Mouse (Mus musculus): ENCODE results near the gene Gm6525. TPM values are rescaled to one million over a fixed set of nuclear protein-coding genes. Genes with fewer than 3 reads are reported as not detected.

Gene Gm6525
- polyA plus RNA-seq, 1 experiment: not detected

DNA sequence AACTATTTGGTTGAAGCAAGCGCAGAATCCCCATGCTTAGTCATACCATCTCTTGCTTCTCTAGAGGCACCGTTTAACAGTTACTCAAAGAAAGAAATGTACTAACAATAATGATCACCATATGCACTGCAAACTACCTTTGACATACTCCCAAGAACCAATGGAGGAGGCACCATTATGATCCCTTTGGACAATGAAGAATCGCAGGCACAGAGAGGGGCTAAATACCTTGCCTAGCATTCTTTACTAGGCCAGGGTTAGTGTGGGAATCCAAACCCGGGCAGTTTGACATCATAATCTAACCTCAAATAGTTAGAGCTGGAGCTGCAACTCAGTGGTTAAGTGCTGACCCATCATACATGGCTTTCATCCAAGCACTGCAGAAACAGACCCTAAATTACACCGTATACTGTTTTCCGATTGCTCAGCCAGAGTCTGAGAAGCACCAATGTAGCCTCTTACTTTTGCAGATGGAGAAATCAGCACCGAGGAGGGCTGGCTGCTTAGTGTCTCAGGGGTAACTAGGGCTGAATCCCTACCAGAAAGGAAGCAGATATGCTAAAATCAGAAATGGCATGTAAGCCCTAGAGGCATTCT, 35.1 kb downstream of the Gm6525 start:
- no peak for TF ChIP-seq POLR2A (IDR thresholded peaks at IDR 0.05; ENCODE audit: insufficient read depth, low read length)
- H3K4me1 ChIP-seq (ENCODE audit: control insufficient read depth, insufficient read depth, low read length): peaks cover 2% of the 10 kb centered on the region
- no peak overlapping the region for H3K27ac ChIP-seq (ENCODE audit: insufficient read depth, low read length)
- H3K9me3 ChIP-seq (replicated peaks; ENCODE audit: control insufficient read depth, insufficient read depth, low read length, poor library complexity, severe bottlenecking): no peaks in the 10 kb centered on the region
- H3K27me3 ChIP-seq (ENCODE audit: control insufficient read depth, insufficient read depth, low read length, poor library complexity, severe bottlenecking): no peaks in the 10 kb centered on the region
- no peak overlapping the region for H3K4me3 ChIP-seq (ENCODE audit: low read depth, low read length)
- H3K36me3 ChIP-seq (ENCODE audit: control insufficient read depth, insufficient read depth, low read length, poor library complexity, severe bottlenecking): no peaks in the 10 kb centered on the region
- no peak overlapping the region for H3K9ac ChIP-seq (ENCODE audit: low read depth, poor library complexity, severe bottlenecking)

DNA sequence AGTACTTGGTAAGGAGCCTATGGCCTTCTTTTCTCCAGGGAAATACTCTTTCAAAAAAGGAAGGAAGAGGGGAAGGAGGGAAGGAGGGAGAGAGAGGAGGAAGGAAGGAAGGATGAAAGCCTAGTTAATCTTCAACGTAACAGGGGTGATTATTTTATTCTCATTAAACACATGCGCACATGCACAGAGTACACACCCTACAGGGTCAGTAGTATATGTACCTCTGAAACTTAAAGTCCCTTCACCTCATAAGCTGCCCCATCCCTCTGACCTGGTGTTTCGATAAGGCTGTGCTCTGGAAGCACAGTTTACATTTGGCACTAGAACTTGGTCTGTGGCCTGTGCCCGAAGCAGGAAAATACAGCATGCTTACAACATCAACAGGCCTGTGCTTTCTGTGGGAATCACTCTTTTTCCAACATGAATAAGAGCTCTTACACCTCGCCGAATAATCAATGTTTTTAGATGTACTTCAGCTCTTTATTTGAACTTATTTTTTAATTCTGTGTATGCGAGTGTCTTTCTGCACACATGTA, 37.5 kb downstream of the Gm6525 start:
- Histone ChIP-seq H3K4me1 (ENCODE audit: control insufficient read depth, insufficient read depth, low read length) (peaks cover 2% of the 10 kb centered on the region), H3K27me3 (ENCODE audit: control insufficient read depth, insufficient read depth, low read length, poor library complexity, severe bottlenecking) (no peaks in the 10 kb centered on the region), H3K36me3 (ENCODE audit: control insufficient read depth, insufficient read depth, low read length, poor library complexity, severe bottlenecking) (no peaks in the 10 kb centered on the region), H3K4me3 (ENCODE audit: low read depth, low read length) (no peak overlapping the region), H3K27ac (ENCODE audit: insufficient read depth, low read length) (no peak overlapping the region), H3K9ac (ENCODE audit: low read depth, poor library complexity, severe bottlenecking) (no peak overlapping the region), H3K9me3 (replicated peaks; ENCODE audit: control insufficient read depth, insufficient read depth, low read length, poor library complexity, severe bottlenecking) (peaks cover 3% of the 10 kb centered on the region)
- TF ChIP-seq EP300 (IDR thresholded peaks at IDR 0.05; ENCODE audit: insufficient read depth, low read depth, low read length): no peak

DNA sequence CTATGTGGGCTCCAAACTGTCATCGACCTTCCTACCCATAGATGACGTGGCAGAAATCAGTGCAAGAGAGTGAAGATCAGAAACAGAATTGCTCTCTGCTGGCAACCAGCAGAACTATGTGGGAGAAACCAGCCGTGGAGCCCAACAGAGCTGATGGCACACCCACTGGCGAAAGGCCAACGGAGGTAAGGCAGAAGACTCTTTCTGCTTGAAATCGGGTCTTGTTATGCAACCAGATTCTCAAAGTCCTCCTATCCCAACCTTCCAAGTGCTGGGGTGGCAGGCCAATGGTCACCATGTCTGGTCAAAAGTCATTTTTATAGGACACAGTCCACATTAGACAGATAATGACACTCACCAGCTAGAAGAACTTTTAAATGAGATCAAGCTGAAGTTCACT, 40.6 kb downstream of the Gm6525 start:
- no peaks in the 10 kb centered on the region for H3K36me3 ChIP-seq (ENCODE audit: control insufficient read depth, insufficient read depth, low read length, poor library complexity, severe bottlenecking)

DNA sequence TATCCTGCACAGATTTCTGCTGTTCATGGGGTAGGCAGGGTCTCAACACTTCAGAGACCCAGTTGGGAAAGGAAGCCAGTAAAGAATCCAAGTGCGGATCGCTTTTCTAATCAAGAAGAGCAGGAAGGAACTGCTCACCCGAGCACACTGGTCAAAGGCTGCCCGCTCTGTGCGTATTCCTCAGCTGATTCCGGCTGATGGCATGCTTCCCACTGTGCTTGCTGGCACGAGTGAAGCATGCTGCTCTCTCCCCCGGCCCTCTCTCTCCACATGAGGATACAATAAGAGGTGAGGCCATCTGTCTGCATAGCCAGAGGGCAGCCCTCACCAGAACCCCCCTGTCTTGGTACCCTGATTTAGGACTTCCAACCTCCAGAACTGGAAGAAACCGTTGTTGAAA, 41.3 kb downstream of the Gm6525 start:
- Histone ChIP-seq H3K9me3 (replicated peaks; ENCODE audit: control insufficient read depth, insufficient read depth, low read length, poor library complexity, severe bottlenecking) (peaks cover 3% of the 10 kb centered on the region), H3K9ac (ENCODE audit: low read depth, poor library complexity, severe bottlenecking) (no peak overlapping the region), H3K36me3 (ENCODE audit: control insufficient read depth, insufficient read depth, low read length, poor library complexity, severe bottlenecking) (no peaks in the 10 kb centered on the region), H3K4me1 (ENCODE audit: control insufficient read depth, insufficient read depth, low read length) (peaks cover 3% of the 10 kb centered on the region), H3K4me3 (ENCODE audit: low read depth, low read length) (no peak overlapping the region), H3K27me3 (ENCODE audit: control insufficient read depth, insufficient read depth, low read length, poor library complexity, severe bottlenecking) (no peaks in the 10 kb centered on the region), H3K27ac (ENCODE audit: insufficient read depth, low read length) (no peak overlapping the region)
- TF ChIP-seq POLR2A (IDR thresholded peaks at IDR 0.05; ENCODE audit: insufficient read depth, low read length): no peak
- TF ChIP-seq CTCF (IDR thresholded peaks at IDR 0.05; ENCODE audit: low read depth, low read length): no peak

More for the DNA sequence above, 40.6 kb downstream of the Gm6525 start:
- no peak overlapping the region for H3K9ac ChIP-seq (ENCODE audit: low read depth, poor library complexity, severe bottlenecking)
- no peak overlapping the region for H3K4me3 ChIP-seq (ENCODE audit: low read depth, low read length)
- peaks cover 3% of the 10 kb centered on the region for H3K4me1 ChIP-seq (ENCODE audit: control insufficient read depth, insufficient read depth, low read length)
- H3K27me3 ChIP-seq (ENCODE audit: control insufficient read depth, insufficient read depth, low read length, poor library complexity, severe bottlenecking): no peaks in the 10 kb centered on the region
- no peak for TF ChIP-seq POLR2A (IDR thresholded peaks at IDR 0.05; ENCODE audit: insufficient read depth, low read length)
- TF ChIP-seq CTCF (IDR thresholded peaks at IDR 0.05; ENCODE audit: low read depth, low read length): no peak
- no peak for TF ChIP-seq EP300 (IDR thresholded peaks at IDR 0.05; ENCODE audit: insufficient read depth, low read depth, low read length)
- peaks cover 3% of the 10 kb centered on the region for H3K9me3 ChIP-seq (replicated peaks; ENCODE audit: control insufficient read depth, insufficient read depth, low read length, poor library complexity, severe bottlenecking)
- H3K27ac ChIP-seq (ENCODE audit: insufficient read depth, low read length): no peak overlapping the region

DNA sequence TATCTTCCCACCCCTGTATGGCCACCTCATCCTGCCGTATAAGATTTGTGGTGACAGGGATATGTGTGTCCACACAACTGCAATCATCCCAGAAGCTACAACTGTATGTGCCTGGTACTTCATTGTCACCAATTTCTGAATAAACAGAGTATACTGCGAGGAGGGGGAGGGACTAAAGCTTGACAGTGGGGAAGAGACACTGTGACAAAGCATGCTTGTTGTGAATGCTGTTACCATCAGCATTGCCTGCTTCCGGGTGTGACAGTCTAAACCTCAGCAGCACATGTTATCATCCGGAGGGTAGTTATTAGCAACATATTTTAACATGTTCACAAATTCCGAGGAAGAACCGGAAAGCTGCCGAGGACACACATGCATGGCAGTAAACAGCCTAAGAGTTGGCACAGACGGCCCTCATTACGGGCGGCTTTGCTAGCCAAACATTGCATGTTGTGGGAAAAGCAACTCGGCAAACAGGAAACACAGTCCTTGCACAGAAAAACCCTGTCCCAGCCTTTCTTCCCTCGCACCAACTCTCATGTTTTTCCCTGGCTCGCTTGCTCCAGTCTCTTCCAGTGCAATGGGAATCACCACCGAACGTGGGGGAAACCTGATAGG, 41.9 kb downstream of the Gm6525 start:
- Histone ChIP-seq H3K27ac (ENCODE audit: insufficient read depth, low read length) (no peak overlapping the region), H3K9ac (ENCODE audit: low read depth, poor library complexity, severe bottlenecking) (no peak overlapping the region), H3K27me3 (ENCODE audit: control insufficient read depth, insufficient read depth, low read length, poor library complexity, severe bottlenecking) (no peaks in the 10 kb centered on the region), H3K9me3 (replicated peaks; ENCODE audit: control insufficient read depth, insufficient read depth, low read length, poor library complexity, severe bottlenecking) (peaks cover 3% of the 10 kb centered on the region), H3K36me3 (ENCODE audit: control insufficient read depth, insufficient read depth, low read length, poor library complexity, severe bottlenecking) (no peaks in the 10 kb centered on the region), H3K4me3 (ENCODE audit: low read depth, low read length) (no peak overlapping the region), H3K4me1 (ENCODE audit: control insufficient read depth, insufficient read depth, low read length) (peaks cover 3% of the 10 kb centered on the region)
- TF ChIP-seq CTCF (IDR thresholded peaks at IDR 0.05; ENCODE audit: low read depth, low read length) (no peak), POLR2A (IDR thresholded peaks at IDR 0.05; ENCODE audit: insufficient read depth, low read length) (no peak), EP300 (IDR thresholded peaks at IDR 0.05; ENCODE audit: insufficient read depth, low read depth, low read length) (no peak)

DNA sequence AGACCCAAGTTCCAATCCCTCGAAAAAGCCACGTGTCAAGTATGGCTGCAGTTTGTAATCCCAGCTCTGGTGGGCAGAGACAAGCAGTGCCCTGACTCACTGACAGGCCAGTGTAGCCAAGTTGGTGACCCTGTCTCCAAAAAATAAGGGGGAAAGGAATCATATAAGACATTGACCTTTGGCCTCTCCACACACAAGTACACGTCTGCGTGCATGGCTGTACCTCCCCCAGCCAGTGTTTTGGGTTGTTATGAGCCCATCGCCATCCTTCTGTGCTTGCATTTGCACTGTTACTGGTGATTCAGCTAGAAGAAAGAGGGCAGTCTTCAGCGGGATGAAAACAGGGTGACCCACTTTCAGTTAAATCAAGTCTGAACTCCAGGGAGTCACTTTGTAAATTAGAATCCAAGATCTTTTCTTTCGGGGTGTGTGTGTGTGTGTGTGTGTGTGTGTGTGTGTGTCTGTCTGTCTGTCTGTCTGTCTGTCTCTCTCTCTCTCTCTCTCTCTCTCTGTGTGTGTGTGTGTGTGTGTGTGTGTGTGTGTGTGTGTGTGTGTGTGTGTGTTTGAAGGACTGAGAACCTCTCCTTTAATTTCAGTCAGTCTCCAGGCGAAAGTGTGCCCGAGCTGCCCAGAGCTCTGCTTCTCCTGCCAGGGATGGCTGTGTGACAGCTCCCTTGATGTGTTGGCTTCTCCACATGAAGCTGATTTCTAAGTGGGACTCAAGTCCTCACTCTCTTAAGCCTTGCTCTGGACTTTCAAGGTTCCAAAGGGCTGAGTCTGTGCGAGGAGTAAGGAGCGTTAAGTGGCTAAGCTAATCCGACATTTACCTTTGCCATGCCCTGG, 43.4 kb downstream of the Gm6525 start:
- H3K36me3 ChIP-seq (ENCODE audit: control insufficient read depth, insufficient read depth, low read length, poor library complexity, severe bottlenecking): no peaks in the 10 kb centered on the region
- TF ChIP-seq CTCF (IDR thresholded peaks at IDR 0.05; ENCODE audit: low read depth, low read length): no peak
- TF ChIP-seq POLR2A (IDR thresholded peaks at IDR 0.05; ENCODE audit: insufficient read depth, low read length): no peak
- no peak for TF ChIP-seq EP300 (IDR thresholded peaks at IDR 0.05; ENCODE audit: insufficient read depth, low read depth, low read length)
- H3K27ac ChIP-seq (ENCODE audit: insufficient read depth, low read length): no peak overlapping the region
- peaks cover 3% of the 10 kb centered on the region for H3K9me3 ChIP-seq (replicated peaks; ENCODE audit: control insufficient read depth, insufficient read depth, low read length, poor library complexity, severe bottlenecking)
- no peak overlapping the region for H3K9ac ChIP-seq (ENCODE audit: low read depth, poor library complexity, severe bottlenecking)
- peaks cover 3% of the 10 kb centered on the region for H3K4me1 ChIP-seq (ENCODE audit: control insufficient read depth, insufficient read depth, low read length)
- H3K4me3 ChIP-seq (ENCODE audit: low read depth, low read length): no peak overlapping the region
- H3K27me3 ChIP-seq (ENCODE audit: control insufficient read depth, insufficient read depth, low read length, poor library complexity, severe bottlenecking): no peaks in the 10 kb centered on the region

Data from ES-Bruce4 (cell line).